Mouse (Mus musculus): ENCODE results near the gene Asb7.

Asb7 gene

GRCm38 (mm10) chr7:66653596-66653995, 35.8 kb downstream of the Asb7 start:
- DNase-seq (ENCODE audit: low spot score): no peak

- no peak for DNase-seq (ENCODE audit: low spot score)
Measured at GRCm38 (mm10) chr7:66652216-66652615, 37.2 kb downstream of the Asb7 start.

GRCm38 (mm10) chr7:66650883-66651282, 38.5 kb downstream of the Asb7 start:
- no peak for DNase-seq (ENCODE audit: low spot score)

- no peak for DNase-seq (ENCODE audit: low spot score)
Measured at GRCm38 (mm10) chr7:66649181-66649580, 40.2 kb downstream of the Asb7 start.

GRCm38 (mm10) chr7:66645736-66646135, 43.7 kb downstream of the Asb7 start:
- DNase-seq (ENCODE audit: low spot score): no peak

GRCm38 (mm10) chr7:66633351-66633750, 56.0 kb downstream of the Asb7 start:
- DNase-seq (ENCODE audit: low spot score): no peak

- no peak for DNase-seq (ENCODE audit: low spot score)
Measured at GRCm38 (mm10) chr7:66630154-66630800, 59.1 kb downstream of the Asb7 start.

- no peak for DNase-seq (ENCODE audit: low spot score)
Measured at GRCm38 (mm10) chr7:66629419-66629818, 60.0 kb downstream of the Asb7 start.

GRCm38 (mm10) chr7:66623436-66623835, 66.0 kb downstream of the Asb7 start:
- no peak for DNase-seq (ENCODE audit: low spot score)

GRCm38 (mm10) chr7:66601846-66602245, 87.5 kb downstream of the Asb7 start:
- no peak for DNase-seq (ENCODE audit: low spot score)

GRCm38 (mm10) chr7:66600622-66601610, 88.5 kb downstream of the Asb7 start:
- no peak for DNase-seq (ENCODE audit: low spot score)

- DNase-seq (ENCODE audit: low spot score): no peak
Measured at GRCm38 (mm10) chr7:66600126-66600525, 89.3 kb downstream of the Asb7 start.

GRCm38 (mm10) chr7:66597900-66598299, 91.5 kb downstream of the Asb7 start:
- DNase-seq (ENCODE audit: low spot score): no peak

All from ovary, postnatal 10 days (tissue).